Mouse (Mus musculus) megakaryocyte-erythroid progenitor cell, adult 5-6 weeks (primary cell): ENCODE results near the gene Npvf. TPM values are rescaled to one million over a fixed set of nuclear protein-coding genes. Genes with fewer than 3 reads are reported as not detected.

ENCODE experiments used
- ATAC-seq: replicated peaks from 2 replicates; pipeline ENCODE4 v1.8.0; 2016; ENCODE audit warnings: mild to moderate bottlenecking, inconsistent platforms; ENCODE audit not compliant: severe bottlenecking, poor library complexity, low FRiP score, low TSS enrichment
- total RNA-seq, 2 experiments: library from RNA; stranded (forward) in 1 of 2; stranded (reverse) in 1 of 2; fragments of 200-1000, 215-1000 nt in 1 of 2; fragments of >200 nt in 1 of 2; fragmentation: Nextera tagmentation in 1 of 2; gene quantifications; 2 replicates each; pipeline ENCODE4 v1.2.3; 2014 to 2017

Gene Npvf
- total RNA-seq, 2 experiments from 2014 or later: not detected

DNA sequence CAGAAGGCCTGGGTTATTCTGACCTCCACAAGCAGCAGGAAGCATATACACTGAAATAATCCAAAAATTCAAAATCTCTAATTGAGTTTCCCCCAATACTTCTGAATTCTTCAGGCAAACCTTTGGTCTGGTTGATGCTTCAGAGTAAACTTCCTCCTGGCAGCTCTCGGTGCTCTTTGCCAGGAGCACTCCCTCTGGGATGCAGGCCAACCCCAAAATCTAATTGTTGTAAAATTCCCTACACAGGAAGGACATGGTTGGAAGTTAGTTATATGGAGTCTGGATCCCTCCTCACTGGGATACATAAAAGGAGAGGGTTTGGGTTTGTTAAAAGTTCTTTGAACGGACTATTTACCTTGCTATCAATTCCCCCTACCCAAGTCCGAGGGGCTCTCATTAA is 9.5 kb downstream of the Npvf start:
- no peak for ATAC-seq

DNA sequence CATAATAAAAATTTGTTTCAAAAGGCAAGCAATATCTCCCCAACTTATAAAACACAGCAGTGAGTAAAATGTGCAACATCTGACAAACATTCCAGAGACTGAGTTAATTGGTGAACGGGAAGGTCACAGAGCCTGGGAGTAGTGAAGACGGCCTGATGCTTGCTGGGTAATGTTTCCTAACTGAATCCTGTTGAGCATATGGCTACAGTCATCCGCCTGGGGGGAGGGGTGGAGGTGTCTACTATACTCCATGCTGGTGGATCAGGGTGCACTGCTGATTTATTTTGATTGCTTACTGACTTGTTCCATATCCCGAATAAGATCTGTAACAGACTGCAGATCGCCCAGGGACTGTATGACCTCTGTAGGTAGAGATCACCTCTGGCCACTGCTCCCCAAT is 12.3 kb downstream of the Npvf start:
- no peak for ATAC-seq

DNA sequence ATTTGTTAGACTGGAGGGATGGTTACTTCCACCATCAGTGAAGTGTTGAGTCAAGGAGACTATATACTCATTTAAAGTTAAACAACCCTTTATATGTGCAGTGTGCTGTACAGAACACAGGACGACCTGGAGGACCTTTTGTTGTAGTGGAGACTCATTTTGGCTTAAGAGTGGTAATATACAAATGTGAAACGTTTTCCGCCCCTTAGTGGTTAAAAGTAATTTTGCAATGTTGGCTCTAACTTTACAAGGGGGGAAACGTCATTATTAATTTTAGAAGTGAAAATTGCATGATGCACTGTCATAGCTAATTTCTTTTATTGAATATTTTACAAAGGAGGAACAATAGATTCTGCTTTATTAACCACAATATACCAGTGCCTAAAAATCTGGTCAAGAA is 13.9 kb downstream of the Npvf start:
- ATAC-seq: no peak

DNA sequence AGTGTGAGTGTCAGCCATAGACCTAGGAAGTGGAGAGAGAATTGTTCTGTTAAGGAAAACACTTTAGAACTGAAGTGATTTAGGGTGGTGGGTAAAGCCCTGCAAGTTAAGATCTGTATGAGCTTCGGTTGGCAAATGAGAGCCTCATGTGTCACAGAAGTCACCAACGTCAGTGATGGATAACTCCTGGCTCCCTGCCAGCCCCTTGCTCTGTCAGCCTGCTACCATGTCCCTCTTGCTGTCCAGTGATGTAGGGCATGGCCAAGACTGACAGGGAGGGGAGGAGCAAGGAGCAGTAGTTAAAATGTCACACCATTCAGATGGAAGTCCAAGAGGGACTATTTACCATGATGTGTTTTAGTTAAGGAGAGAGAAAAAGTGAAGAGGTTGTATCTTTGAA is 14.6 kb downstream of the Npvf start:
- ATAC-seq: no peak

DNA sequence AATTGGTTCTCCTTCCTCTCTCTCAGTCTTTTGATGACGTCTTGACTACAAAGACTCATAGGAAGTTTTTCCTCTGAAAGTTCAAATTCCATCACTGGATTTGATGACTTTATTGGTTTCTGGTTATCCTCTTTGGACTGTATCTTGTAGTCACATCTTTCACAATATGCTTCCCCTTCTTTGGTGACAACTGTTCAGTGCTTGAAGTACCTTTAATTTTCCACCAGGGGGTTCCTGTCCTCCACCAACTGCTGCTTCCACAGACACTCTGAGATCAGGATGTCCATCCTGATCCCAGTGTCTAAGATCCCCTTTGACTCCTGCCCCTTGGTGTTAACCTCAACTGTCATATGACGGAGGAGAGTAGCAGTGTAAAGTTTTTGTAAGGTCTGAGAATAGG is 28.1 kb downstream of the Npvf start:
- peak; percentile 71; the same call in 1 of the 2 replicates for ATAC-seq

DNA sequence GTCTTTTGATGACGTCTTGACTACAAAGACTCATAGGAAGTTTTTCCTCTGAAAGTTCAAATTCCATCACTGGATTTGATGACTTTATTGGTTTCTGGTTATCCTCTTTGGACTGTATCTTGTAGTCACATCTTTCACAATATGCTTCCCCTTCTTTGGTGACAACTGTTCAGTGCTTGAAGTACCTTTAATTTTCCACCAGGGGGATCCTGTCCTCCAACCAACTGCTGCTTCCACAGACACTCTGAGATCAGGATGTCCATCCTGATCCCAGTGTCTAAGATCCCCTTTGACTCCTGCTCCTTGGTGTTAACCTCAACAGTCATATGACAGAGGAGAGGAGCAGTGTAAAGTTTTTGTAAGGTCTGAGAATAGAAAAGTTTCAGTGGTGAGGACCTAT is 36.0 kb downstream of the Npvf start:
- ATAC-seq: 0 out of 2 replicates have a peak, but pooled peaks have one; percentile 50

DNA sequence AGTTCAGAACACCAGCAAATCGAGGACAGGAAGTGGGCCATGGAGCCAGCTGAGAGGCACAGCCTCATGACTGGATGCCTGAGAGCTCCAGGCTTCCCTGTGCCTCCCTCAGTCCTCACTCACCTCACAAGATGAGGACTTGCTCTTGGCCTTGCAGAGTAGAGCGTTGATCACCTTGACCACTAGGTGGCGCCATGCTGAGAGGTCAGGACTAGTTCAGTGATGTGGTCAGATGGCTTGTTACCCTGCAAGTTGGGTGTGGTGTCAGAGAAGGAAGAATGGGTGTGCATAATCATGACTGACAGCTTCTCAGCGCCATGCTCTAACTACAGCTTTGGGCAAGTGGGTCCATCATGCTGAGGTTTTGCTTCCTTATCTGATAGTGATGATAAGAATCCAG is 52.6 kb downstream of the Npvf start:
- ATAC-seq: peak; percentile 58

Other genes with a start within 250 kb of the Npvf start
- 10.9 and 11.1 TPM in 2 replicates for gene Osbpl3, start 198.2 kb downstream of the Npvf start, total RNA-seq (2014; fragmentation: Nextera tagmentation)
- 11.5 and 16.4 TPM in 2 replicates for gene Osbpl3, start 198.2 kb downstream of the Npvf start, total RNA-seq (2017)
- 64.6 and 71.1 TPM in 2 replicates for gene Cycs, start 87.9 kb downstream of the Npvf start, total RNA-seq (2014; fragmentation: Nextera tagmentation)
- gene Cycs, start 87.9 kb downstream of the Npvf start, total RNA-seq (2017): 130 and 135 TPM in 2 replicates
- 1.4 and 1.6 TPM in 2 replicates for gene 4921507P07Rik, start 57.8 kb downstream of the Npvf start, total RNA-seq (2014; fragmentation: Nextera tagmentation)
- 1.9 and 2.0 TPM in 2 replicates for gene 4921507P07Rik, start 57.8 kb downstream of the Npvf start, total RNA-seq (2017)